9 mouse cellular contexts compared by ENCODE assay signal in the genomic region with DNA sequence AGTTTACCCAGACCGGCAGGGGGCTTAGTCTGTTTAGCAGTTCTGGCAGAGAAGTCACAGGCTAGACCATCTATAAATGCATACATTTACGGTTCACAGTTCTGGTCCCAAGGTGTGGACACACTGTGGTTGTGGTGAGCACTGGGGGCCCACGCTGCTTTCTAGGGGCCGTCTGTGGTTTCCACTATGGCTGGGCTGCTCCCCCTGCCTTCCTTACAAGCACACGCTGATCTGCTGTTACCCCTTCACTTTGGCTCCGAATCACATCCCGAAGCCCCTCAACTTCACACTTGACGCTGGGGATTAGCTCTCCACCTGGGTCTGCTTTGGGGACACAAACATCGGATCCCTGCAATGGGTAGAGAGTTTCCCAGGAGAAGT. TPM values are rescaled to one million over a fixed set of nuclear protein-coding genes. Genes with fewer than 3 reads are reported as not detected.
DNase-seq lines count a peak whose midpoint lies in the region; ATAC-seq and TF ChIP-seq lines count a peak whose summit lies in the region.
"Had no signal": no experiment of that assay in that cellular context is flagged by ENCODE, and none has a peak within 500 bp of the region (broad histone marks: within the 10 kb centered on the region; RNA-seq: fewer than 3 reads in every experiment).

No protein-coding gene starts in this region.

- H3K4me2 ChIP-seq in heart, embryonic 12.5 days = peak overlapping the region; percentile 72
- peak overlapping the region; percentile 2; the same call in 1 of the 2 replicates for H3K4me2 ChIP-seq in CH12.LX (ENCODE audit: insufficient read depth, low read depth, poor library complexity, severe bottlenecking)
- peak overlapping the region; percentile 55; the same call in 1 of the 2 replicates for H3K4me2 ChIP-seq in embryonic facial prominence, embryonic 14.5 days (ENCODE audit: low read depth, low read length)
- H3K4me2 ChIP-seq in midbrain, embryonic 12.5 days (replicated peaks) = peak overlapping the region; percentile 40; the same call in 1 of the 2 replicates

- no peaks in the 10 kb centered on the region for H3K79me2 ChIP-seq in CH12.LX (replicated peaks; ENCODE audit: control insufficient read depth, extremely low read depth, insufficient read depth, poor library complexity, severe bottlenecking)

- dilution Hi-C loops in CH12.LX (cut with MboI; ENCODE audit: extremely low pct_ligation_motif_present, extremely low pct_unique_long_range_greater_than_20kb, low sequenced_read_pairs) = no loop called here

- peak overlapping the region; percentile 42 for H3K4me3 ChIP-seq in heart, embryonic 12.5 days
- no peak overlapping the region for H3K4me3 ChIP-seq in CH12.LX (replicated peaks in 1 of 3; ENCODE audit: low read depth in 2 of 3, low read length in 2 of 3, poor library complexity in 1 of 3)
- H3K4me3 ChIP-seq in embryonic facial prominence, embryonic 14.5 days (ENCODE audit: low read depth, low read length) = peak overlapping the region; percentile 18; the same call in 1 of the 2 replicates
- H3K4me3 ChIP-seq in midbrain, embryonic 12.5 days = no peak overlapping the region

- no peak for TF ChIP-seq CTCF in CH12.LX (conservative IDR thresholded peaks at IDR 0.05 in 1 of 2, IDR thresholded peaks at IDR 0.05 in 1 of 2; ENCODE audit: low read depth in 2 of 2, low read length in 2 of 2)

- TF ChIP-seq RAD21 in CH12.LX (IDR thresholded peaks at IDR 0.05; ENCODE audit: low read depth, low read length) = no peak

- intact Hi-C loops in heart, postnatal 10 days (cut with DNase I) = no loop called here

- H3K4me1 ChIP-seq in heart, embryonic 12.5 days (replicated peaks) = peaks cover 19% of the 10 kb centered on the region
- peaks cover 12 to 17% of the 10 kb centered on the region in 2 experiments for H3K4me1 ChIP-seq in CH12.LX (ENCODE audit: control insufficient read depth in 1 of 2, insufficient read depth in 2 of 2)
- H3K4me1 ChIP-seq in embryonic facial prominence, embryonic 14.5 days (ENCODE audit: control insufficient read depth, insufficient read depth, low read length) = 0 out of 2 replicates have a peak, but pooled peaks cover 5% of the 10 kb centered on the region
- 0 out of 2 replicates have a peak, but pooled peaks cover 6% of the 10 kb centered on the region for H3K4me1 ChIP-seq in midbrain, embryonic 12.5 days

- ATAC-seq in heart, embryonic 12.5 days (ENCODE audit: insufficient number of reproducible peaks, low FRiP score) = no peak; the same call in 1 of the 2 replicates
- no peak for ATAC-seq in embryonic facial prominence, embryonic 14.5 days (ENCODE audit: low read depth)
- ATAC-seq in midbrain, embryonic 12.5 days (ENCODE audit: low FRiP score, low read depth) = no peak

- H3K9me3 ChIP-seq in heart, embryonic 12.5 days (replicated peaks) = no peaks in the 10 kb centered on the region
- H3K9me3 ChIP-seq in CH12.LX (replicated peaks; ENCODE audit: low read length) = no peaks in the 10 kb centered on the region
- H3K9me3 ChIP-seq in embryonic facial prominence, embryonic 14.5 days (ENCODE audit: control insufficient read depth, low read length) = no peaks in the 10 kb centered on the region
- H3K9me3 ChIP-seq in midbrain, embryonic 12.5 days = no peaks in the 10 kb centered on the region
- H3K9me3 ChIP-seq: liver, embryonic 15.5 days had no signal

- H3K27me3 ChIP-seq in heart, embryonic 12.5 days (replicated peaks) = no peaks in the 10 kb centered on the region; the same call in 1 of the 2 replicates
- no peaks in the 10 kb centered on the region for H3K27me3 ChIP-seq in CH12.LX (replicated peaks)
- no peaks in the 10 kb centered on the region for H3K27me3 ChIP-seq in embryonic facial prominence, embryonic 14.5 days (replicated peaks; ENCODE audit: control insufficient read depth, insufficient read depth, low read length)
- peaks cover 21% of the 10 kb centered on the region for H3K27me3 ChIP-seq in midbrain, embryonic 12.5 days

- no peak for TF ChIP-seq POLR2A in CH12.LX (IDR thresholded peaks at IDR 0.05; ENCODE audit: low read depth, low read length)

- DNase-seq in heart, postnatal 10 days = no peak
- DNase-seq in CH12.LX (ENCODE audit: extremely low read depth) = no peak
- DNase-seq in embryonic facial prominence, embryonic 14.5 days (ENCODE audit: low spot score) = no peak
- no peak for DNase-seq in embryo, embryonic 11 days
- DNase-seq in c-Kit-positive CD71-positive TER-119-positive erythroid progenitor cells, embryonic 14.5 days (ENCODE audit: low spot score) = no peak
- no peak for DNase-seq in left cerebral cortex, adult 8-10 months (ENCODE audit: low spot score in 2 of 2)

- no peak overlapping the region for H3K9ac ChIP-seq in heart, embryonic 12.5 days
- H3K9ac ChIP-seq in CH12.LX (ENCODE audit: insufficient read depth, low read depth) = no peak overlapping the region
- no peak overlapping the region for H3K9ac ChIP-seq in embryonic facial prominence, embryonic 14.5 days (ENCODE audit: low read depth, low read length)
- no peak overlapping the region for H3K9ac ChIP-seq in midbrain, embryonic 12.5 days (replicated peaks)
- H3K9ac ChIP-seq: liver, embryonic 15.5 days had no signal

- H3K36me3 ChIP-seq in heart, embryonic 12.5 days = no peaks in the 10 kb centered on the region
- H3K36me3 ChIP-seq in CH12.LX (replicated peaks in 1 of 2; ENCODE audit: control insufficient read depth in 1 of 2, insufficient read depth in 1 of 2, low read length in 1 of 2) = no peaks in the 10 kb centered on the region
- no peaks in the 10 kb centered on the region for H3K36me3 ChIP-seq in embryonic facial prominence, embryonic 14.5 days (ENCODE audit: control insufficient read depth, insufficient read depth, low read length)
- H3K36me3 ChIP-seq in midbrain, embryonic 12.5 days = no peaks in the 10 kb centered on the region
- H3K36me3 ChIP-seq: liver, embryonic 15.5 days had no signal

- WGBS in heart, embryonic 12.5 days = 25% methylated on average over 9 of the region's 9 CpGs
- WGBS in embryonic facial prominence, embryonic 14.5 days = 30% methylated on average over 9 of the region's 9 CpGs
- 34% methylated on average over 9 of the region's 9 CpGs for WGBS in midbrain, embryonic 12.5 days

- no peak for TF ChIP-seq EP300 in CH12.LX (IDR thresholded peaks at IDR 0.05; ENCODE audit: low read length)

- in situ Hi-C loops in CH12.LX (cut with MboI; ENCODE audit: low pct_ligation_motif_present, low pct_unique_long_range_greater_than_20kb, low sequenced_read_pairs) = no loop called here

- H3K27ac ChIP-seq in heart, embryonic 12.5 days (ENCODE audit: poor library complexity, severe bottlenecking) = no peak overlapping the region
- H3K27ac ChIP-seq in CH12.LX (ENCODE audit: insufficient read depth, low read depth) = no peak overlapping the region
- H3K27ac ChIP-seq in embryonic facial prominence, embryonic 14.5 days (replicated peaks; ENCODE audit: low read depth, low read length) = no peak overlapping the region
- H3K27ac ChIP-seq in midbrain, embryonic 12.5 days (replicated peaks) = no peak overlapping the region
- H3K27ac ChIP-seq: liver, embryonic 15.5 days had no signal

TF ChIP-seq in CH12.LX, 34 proteins besides CTCF, POLR2A, EP300 and RAD21:
- no peak for TF ChIP-seq ZKSCAN1 (IDR thresholded peaks at IDR 0.05; ENCODE audit: borderline replicate concordance, low read depth, low read length)
- no peak for TF ChIP-seq TCF12 (IDR thresholded peaks at IDR 0.05; ENCODE audit: low read depth, low read length)
- no peak for TF ChIP-seq BHLHE40 (IDR thresholded peaks at IDR 0.05; ENCODE audit: low read depth, low read length)
TF ChIP-seq in CH12.LX: peak in this region for 0.

RNA-seq across cellular contexts. Expression of gene Aak1, which starts 26.3 kb away (rescaled TPM):
- 33.5 and 36.2 TPM in 2 replicates for polyA plus RNA-seq in heart, embryonic 12.5 days (2016; fragmentation: Nextera tagmentation; extraction: Ambion mirVana)
- 100 to 1,000 TPM in 1 of 2 experiments, 10 to 100 TPM in 1; 95.7 to 103 TPM for total RNA-seq in heart, postnatal 10 days (2021)
- total RNA-seq in CH12.LX (2012; rRNA removed) (5.4 and 7.1 TPM in 2 replicates), CH12.LX (2014; rRNA removed) (2.1 and 2.8 TPM in 2 replicates)
- 18.8 and 21.0 TPM in 2 replicates for polyA plus RNA-seq in CH12.LX (2012; ENCODE audit: insufficient read length, low read depth)
- 17.8 and 22.4 TPM in 2 replicates for polyA plus RNA-seq in embryonic facial prominence, embryonic 14.5 days (2014; fragmentation: Nextera tagmentation; extraction: Ambion mirVana)
- polyA plus RNA-seq in midbrain, embryonic 12.5 days (2016; fragmentation: Nextera tagmentation; extraction: Ambion mirVana) = 30.6 and 35.8 TPM in 2 replicates
- 100 to 1,000 TPM; 363 to 417 (median 388) TPM for total RNA-seq in left cerebral cortex, adult 8-10 months (2022)

RNA-seq across cellular contexts. Expression of gene Anxa4, which starts 29.7 kb away (rescaled TPM):
- polyA plus RNA-seq in heart, embryonic 12.5 days (2016; fragmentation: Nextera tagmentation; extraction: Ambion mirVana) = 15.3 and 17.6 TPM in 2 replicates
- total RNA-seq in heart, postnatal 10 days (2021) = 10 to 100 TPM; 38.5 to 39.6 TPM
- total RNA-seq in CH12.LX (2012; rRNA removed) (10.7 and 10.8 TPM in 2 replicates), CH12.LX (2014; rRNA removed) (17.1 and 18.4 TPM in 2 replicates)
- polyA plus RNA-seq in CH12.LX (2012; ENCODE audit: insufficient read length, low read depth) = 13.7 and 18.1 TPM in 2 replicates
- 44.1 and 46.7 TPM in 2 replicates for polyA plus RNA-seq in embryonic facial prominence, embryonic 14.5 days (2014; fragmentation: Nextera tagmentation; extraction: Ambion mirVana)
- 6.1 and 6.2 TPM in 2 replicates for polyA plus RNA-seq in midbrain, embryonic 12.5 days (2016; fragmentation: Nextera tagmentation; extraction: Ambion mirVana)
- total RNA-seq in left cerebral cortex, adult 8-10 months (2022) = 10 to 100 TPM in 3 of 4 experiments, 1 to 10 TPM in 1; 7.6 to 10.2 (median 10.1) TPM

Comparison
In these comparisons a context has a peak if more than half of its experiments do, and no peak if none do; other contexts are left out.
1. H3K4me2 ChIP-seq: peak in every context shown above with its lines; median percentile 72 in heart, embryonic 12.5 days; 55 in embryonic facial prominence, embryonic 14.5 days; 40 in midbrain, embryonic 12.5 days; 2 in CH12.LX.
2. H3K4me3 ChIP-seq: peak in heart, embryonic 12.5 days (single experiment) and embryonic facial prominence, embryonic 14.5 days (single experiment); none in CH12.LX (0 of 3) and midbrain, embryonic 12.5 days (single experiment).